Mouse (Mus musculus): Measurements from ENCODE around the gene Lmod2.

DNA sequence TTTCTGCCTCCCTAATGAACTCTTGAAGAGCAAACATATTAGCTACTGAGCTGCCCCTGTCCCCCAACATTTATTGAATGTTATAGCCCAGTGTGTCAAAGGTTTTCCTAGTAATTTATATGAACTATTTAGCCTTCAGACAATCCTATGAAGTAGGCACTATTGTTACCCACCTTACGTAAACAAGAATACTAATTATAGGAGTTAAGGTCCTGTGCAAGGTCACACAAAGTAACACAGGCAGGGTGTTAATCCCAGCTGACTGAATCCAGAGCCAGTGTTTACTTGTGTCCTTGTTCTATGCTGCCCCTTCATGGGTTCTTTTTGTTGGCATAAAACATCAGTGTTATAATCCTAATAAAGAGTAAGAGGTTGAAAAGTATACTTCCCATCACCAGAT, 27.9 kb upstream of the Lmod2 start:
- no peak for TF ChIP-seq CTCF (IDR thresholded peaks at IDR 0.05; ENCODE audit: low read depth)
- TF ChIP-seq EP300 (IDR thresholded peaks at IDR 0.05; ENCODE audit: low read depth): no peak

Data from liver, embryonic 14.5 days (tissue).